ENCODE assay signal across 14 mouse cellular contexts in genomic region chrX:10729488-10729887, GRCm38 (mm10). TPM values are rescaled to one million over a fixed set of nuclear protein-coding genes. Genes with fewer than 3 reads are reported as not detected.
DNase-seq lines count a peak whose midpoint lies in the region; ATAC-seq and TF ChIP-seq lines count a peak whose summit lies in the region.
"Had no signal": no experiment of that assay in that cellular context is flagged by ENCODE, and none has a peak within 500 bp of the region (broad histone marks: within the 10 kb centered on the region; RNA-seq: fewer than 3 reads in every experiment).

No protein-coding gene starts in this region.

- H3K9me3 ChIP-seq in midbrain, postnatal 0 days (ENCODE audit: low read length), result no peaks in the 10 kb centered on the region
- H3K9me3 ChIP-seq in midbrain, embryonic 14.5 days (ENCODE audit: control insufficient read depth, low read length), result no peaks in the 10 kb centered on the region
- no peaks in the 10 kb centered on the region for H3K9me3 ChIP-seq in kidney, postnatal 0 days (replicated peaks; ENCODE audit: low read length)
- H3K9me3 ChIP-seq: forebrain, embryonic 13.5 days; limb, embryonic 10.5 days had no signal

- WGBS in midbrain, postnatal 0 days, result 27% methylated on average over 5 of the region's 6 CpGs
- 26% methylated on average over 5 of the region's 6 CpGs for WGBS in midbrain, embryonic 14.5 days
- WGBS in kidney, postnatal 0 days, result 36% methylated on average over 5 of the region's 6 CpGs
- WGBS in small intestine, adult 2 months, result 2% methylated on average over 6 of the region's 6 CpGs

- no peaks in the 10 kb centered on the region for H3K4me1 ChIP-seq in midbrain, postnatal 0 days (ENCODE audit: insufficient read depth, low read length)
- H3K4me1 ChIP-seq in midbrain, embryonic 14.5 days (ENCODE audit: control insufficient read depth, insufficient read depth, low read length), result no peaks in the 10 kb centered on the region
- no peaks in the 10 kb centered on the region for H3K4me1 ChIP-seq in kidney, postnatal 0 days (replicated peaks; ENCODE audit: insufficient read depth, low read length)
- H3K4me1 ChIP-seq in small intestine, adult 2 months (ENCODE audit: control insufficient read depth, insufficient read depth, insufficient read length, low read length), result peaks cover 4% of the 10 kb centered on the region; the same call in 1 of the 2 replicates
- H3K4me1 ChIP-seq: forebrain, embryonic 13.5 days had no signal

- no peak overlapping the region for H3K27ac ChIP-seq in midbrain, postnatal 0 days (ENCODE audit: low read depth, low read length)
- H3K27ac ChIP-seq in midbrain, embryonic 14.5 days (replicated peaks; ENCODE audit: low read depth, low read length), result no peak overlapping the region
- H3K27ac ChIP-seq in kidney, postnatal 0 days, result 0 out of 2 replicates have a peak overlapping the region, but pooled peaks have one; percentile 5
- peak overlapping the region; percentile 49; the same call in 1 of the 2 replicates for H3K27ac ChIP-seq in small intestine, adult 2 months (ENCODE audit: insufficient read depth, low read depth, low read length)
- H3K27ac ChIP-seq: forebrain, embryonic 13.5 days; hindbrain, embryonic 14.5 days; limb, embryonic 10.5 days had no signal

- TF ChIP-seq CTCF in midbrain, postnatal 0 days (IDR thresholded peaks at IDR 0.05), result no peak
- TF ChIP-seq CTCF in kidney, postnatal 0 days (IDR thresholded peaks at IDR 0.05; ENCODE audit: low read depth), result no peak
- TF ChIP-seq CTCF in small intestine, adult 2 months (IDR thresholded peaks at IDR 0.05; ENCODE audit: extremely low read depth, insufficient read length, insufficient replicate concordance, low read depth, low read length), result no peak

- no peak for ATAC-seq in midbrain, postnatal 0 days (ENCODE audit: low FRiP score)
- ATAC-seq in midbrain, embryonic 14.5 days (ENCODE audit: low FRiP score, low TSS enrichment), result no peak
- ATAC-seq in kidney, postnatal 0 days (replicated peaks; ENCODE audit: low FRiP score, low read depth), result 0 out of 2 replicates have a peak, but pooled peaks have one; percentile 52
- ATAC-seq: forebrain, embryonic 13.5 days; liver, postnatal 0 days had no signal

- H3K4me3 ChIP-seq in midbrain, postnatal 0 days (ENCODE audit: low read depth, low read length), result no peak overlapping the region
- H3K4me3 ChIP-seq in midbrain, embryonic 14.5 days (replicated peaks; ENCODE audit: low read depth, low read length), result no peak overlapping the region
- no peak overlapping the region for H3K4me3 ChIP-seq in kidney, postnatal 0 days (replicated peaks; ENCODE audit: low read depth, low read length)
- no peak overlapping the region for H3K4me3 ChIP-seq in small intestine, adult 2 months (ENCODE audit: low read depth, low read length)
- H3K4me3 ChIP-seq: forebrain, embryonic 13.5 days; limb, embryonic 10.5 days had no signal

- peak; percentile 6 to 44 for DNase-seq in heart, adult 9 months (ENCODE audit: low spot score in 2 of 2)
- no peak for DNase-seq in heart, postnatal 4 days
- peak; percentile 3 for DNase-seq in midbrain, postnatal 0 days (ENCODE audit: low spot score)
- DNase-seq in midbrain, embryonic 14.5 days, result no peak
- DNase-seq in kidney, postnatal 0 days (ENCODE audit: low spot score), result peak; percentile 62
- DNase-seq in gastrocnemius, postnatal 10 days, result no peak
- DNase-seq in adrenal gland, postnatal 4 days (ENCODE audit: low spot score in 2 of 2), result no peak
- DNase-seq: cerebellum, adult 9-10 months; gastrocnemius, postnatal 36 days; liver, postnatal 0 days had no signal

- no peak overlapping the region for H3K9ac ChIP-seq in midbrain, postnatal 0 days (replicated peaks; ENCODE audit: low read length, poor library complexity, severe bottlenecking)
- H3K9ac ChIP-seq in midbrain, embryonic 14.5 days (replicated peaks; ENCODE audit: low read length), result no peak overlapping the region
- no peak overlapping the region for H3K9ac ChIP-seq in kidney, postnatal 0 days (ENCODE audit: low read depth, low read length)
- H3K9ac ChIP-seq: forebrain, embryonic 13.5 days; hindbrain, embryonic 14.5 days; liver, postnatal 0 days had no signal

- no peaks in the 10 kb centered on the region for H3K36me3 ChIP-seq in midbrain, postnatal 0 days (ENCODE audit: insufficient read depth, low read length)
- no peaks in the 10 kb centered on the region for H3K36me3 ChIP-seq in midbrain, embryonic 14.5 days (ENCODE audit: control insufficient read depth, insufficient read depth, low read length)
- no peaks in the 10 kb centered on the region for H3K36me3 ChIP-seq in kidney, postnatal 0 days (ENCODE audit: insufficient read depth, low read length)
- no peaks in the 10 kb centered on the region for H3K36me3 ChIP-seq in small intestine, adult 2 months (ENCODE audit: control insufficient read depth, insufficient read depth, low read length)
- H3K36me3 ChIP-seq: limb, embryonic 10.5 days had no signal

- TF ChIP-seq POLR2A in small intestine, adult 2 months (IDR thresholded peaks at IDR 0.05; ENCODE audit: low read depth, low read length), result no peak

- H3K4me2 ChIP-seq in midbrain, postnatal 0 days (ENCODE audit: low read depth, low read length, poor library complexity, severe bottlenecking), result no peak overlapping the region
- no peak overlapping the region for H3K4me2 ChIP-seq in midbrain, embryonic 14.5 days (ENCODE audit: low read length)
- no peak overlapping the region for H3K4me2 ChIP-seq in kidney, postnatal 0 days (ENCODE audit: low read length)
- H3K4me2 ChIP-seq: forebrain, embryonic 13.5 days; hindbrain, embryonic 14.5 days had no signal

- no peaks in the 10 kb centered on the region for H3K27me3 ChIP-seq in midbrain, postnatal 0 days (ENCODE audit: insufficient read depth, low read length)
- no peaks in the 10 kb centered on the region for H3K27me3 ChIP-seq in midbrain, embryonic 14.5 days (ENCODE audit: control insufficient read depth, insufficient read depth, low read length)
- H3K27me3 ChIP-seq in kidney, postnatal 0 days (ENCODE audit: insufficient read depth, low read length), result no peaks in the 10 kb centered on the region
- H3K27me3 ChIP-seq in small intestine, adult 2 months (ENCODE audit: control insufficient read depth, insufficient read depth, low read length), result no peaks in the 10 kb centered on the region
- H3K27me3 ChIP-seq: forebrain, embryonic 13.5 days had no signal

RNA-seq across cellular contexts. Expression of gene Mid1ip1, which starts 14.7 kb away (rescaled TPM):
- 10 to 100 TPM; 23.6 to 26.4 TPM for total RNA-seq in heart, postnatal 4 days (2021)
- total RNA-seq in midbrain, postnatal 0 days (2014; rRNA removed), result 95.2 and 102 TPM in 2 replicates
- 97.8 and 106 TPM in 2 replicates for polyA plus RNA-seq in midbrain, postnatal 0 days (2015; fragmentation: Nextera tagmentation; extraction: Ambion mirVana)
- polyA plus RNA-seq in midbrain, embryonic 14.5 days (2014; fragmentation: Nextera tagmentation; extraction: Ambion mirVana), result 55.4 and 61.1 TPM in 2 replicates
- 43.6 and 45.7 TPM in 2 replicates for polyA plus RNA-seq in kidney, postnatal 0 days (2015; fragmentation: Nextera tagmentation; extraction: Ambion mirVana)
- polyA plus RNA-seq in small intestine, adult 2 months (2012; rRNA removed), result 19.4 and 20.9 TPM in 2 replicates
- 10 to 100 TPM; 10.6 to 11.3 TPM for total RNA-seq in gastrocnemius, postnatal 10 days (2021)
- total RNA-seq in adrenal gland, postnatal 4 days (2021), result 10 to 100 TPM; 62.8 to 63.4 TPM

Comparison
In these comparisons a context has a peak if more than half of its experiments do, and no peak if none do; other contexts are left out.
1. DNase-seq: peak in heart, adult 9 months (2 of 2), midbrain, postnatal 0 days (single experiment) and kidney, postnatal 0 days (single experiment); none in heart, postnatal 4 days (single experiment), midbrain, embryonic 14.5 days (single experiment), gastrocnemius, postnatal 10 days (single experiment) and adrenal gland, postnatal 4 days (0 of 2).
2. H3K27ac ChIP-seq: peak in kidney, postnatal 0 days (single experiment) and small intestine, adult 2 months (single experiment); none in midbrain, postnatal 0 days (single experiment) and midbrain, embryonic 14.5 days (single experiment).